Mouse (Mus musculus): Measurements from ENCODE around the gene Xirp1. TPM values are rescaled to one million over a fixed set of nuclear protein-coding genes. Genes with fewer than 3 reads are reported as not detected.

Gene Xirp1
- total and polyA plus RNA-seq, 3 experiments, result not detected

GRCm38 (mm10) chr9:119976704-119977556 lies 46.5 kb downstream of the Xirp1 start (continued):
- TF ChIP-seq ELF1 (IDR thresholded peaks at IDR 0.05; ENCODE audit: low read depth, low read length) (no peak), JUND (IDR thresholded peaks at IDR 0.05; ENCODE audit: low read depth, low read length) (no peak), UBTF (IDR thresholded peaks at IDR 0.05; ENCODE audit: borderline replicate concordance, insufficient read depth, low read depth, low read length) (no peak)

GRCm38 (mm10) chr9:119975286-119975685 lies 48.1 kb downstream of the Xirp1 start:
- H3K9me3 ChIP-seq (replicated peaks; ENCODE audit: insufficient read depth, low read length), result no peaks in the 10 kb centered on the region
- peaks cover 2% of the 10 kb centered on the region; the same call in 1 of the 2 replicates for H3K79me2 ChIP-seq (ENCODE audit: control insufficient read depth, insufficient read depth, low read length, poor library complexity)
- TF ChIP-seq USF1 (IDR thresholded peaks at IDR 0.05; ENCODE audit: low read depth, low read length) (no peak), ZC3H11A (IDR thresholded peaks at IDR 0.05; ENCODE audit: low read depth, low read length) (no peak), NELFE (IDR thresholded peaks at IDR 0.05; ENCODE audit: low read depth, low read length) (no peak), POLR2A (IDR thresholded peaks at IDR 0.05; ENCODE audit: control insufficient read depth in 1 of 2, insufficient read depth in 1 of 2, low read depth in 1 of 2, low read length in 2 of 2, poor library complexity in 1 of 2) (no peak), MYC (IDR thresholded peaks at IDR 0.05; ENCODE audit: low read depth, low read length) (no peak), MYB (IDR thresholded peaks at IDR 0.05; ENCODE audit: low read depth, low read length) (no peak), MAFK (IDR thresholded peaks at IDR 0.05; ENCODE audit: borderline replicate concordance, low read depth, low read length) (no peak), JUND (IDR thresholded peaks at IDR 0.05; ENCODE audit: low read depth, low read length) (no peak), GATA1 (IDR thresholded peaks at IDR 0.05; ENCODE audit: low read depth, low read length) (no peak), USF2 (IDR thresholded peaks at IDR 0.05; ENCODE audit: borderline replicate concordance in 1 of 2, insufficient read depth in 1 of 2, low read depth in 1 of 2, low read length in 2 of 2) (no peak), ZNF384 (IDR thresholded peaks at IDR 0.05; ENCODE audit: low read depth, low read length) (no peak), RAD21 (IDR thresholded peaks at IDR 0.05; ENCODE audit: low read depth, low read length) (no peak), CHD2 (IDR thresholded peaks at IDR 0.05; ENCODE audit: low read length) (no peak), E2F4 (IDR thresholded peaks at IDR 0.05; ENCODE audit: borderline replicate concordance, low read depth, low read length) (no peak)
- no peaks in the 10 kb centered on the region for H3K27me3 ChIP-seq (ENCODE audit: control insufficient read depth in 1 of 2, insufficient read depth in 2 of 2, low read length in 2 of 2)
- no peak for DNase-seq (ENCODE audit: low read depth, low spot score)
- H3K36me3 ChIP-seq (ENCODE audit: control insufficient read depth in 1 of 2, insufficient read depth in 2 of 2, low read length in 2 of 2), result peaks cover 6 to 12% of the 10 kb centered on the region in 2 experiments
- H3K9ac ChIP-seq (ENCODE audit: control insufficient read depth, low read depth, low read length, poor library complexity, severe bottlenecking), result no peak overlapping the region
- no peak overlapping the region for H3K4me3 ChIP-seq (ENCODE audit: control insufficient read depth in 1 of 2, insufficient read depth in 1 of 2, low read depth in 2 of 2, low read length in 2 of 2)
- H3K4me1 ChIP-seq (ENCODE audit: control insufficient read depth in 1 of 2, insufficient read depth in 2 of 2, low read length in 2 of 2), result peaks cover 7 to 12% of the 10 kb centered on the region in 2 experiments
- H3K27ac ChIP-seq (ENCODE audit: control insufficient read depth, low read depth, low read length), result no peak overlapping the region

- Histone ChIP-seq H3K27me3 (ENCODE audit: control insufficient read depth in 1 of 2, insufficient read depth in 2 of 2, low read length in 2 of 2) (no peaks in the 10 kb centered on the region), H3K9me3 (replicated peaks; ENCODE audit: insufficient read depth, low read length) (no peaks in the 10 kb centered on the region), H3K79me2 (ENCODE audit: control insufficient read depth, insufficient read depth, low read length, poor library complexity) (no peaks in the 10 kb centered on the region), H3K9ac (ENCODE audit: control insufficient read depth, low read depth, low read length, poor library complexity, severe bottlenecking) (no peak overlapping the region), H3K36me3 (ENCODE audit: control insufficient read depth in 1 of 2, insufficient read depth in 2 of 2, low read length in 2 of 2) (peaks cover 6 to 12% of the 10 kb centered on the region in 2 experiments), H3K27ac (ENCODE audit: control insufficient read depth, low read depth, low read length) (no peak overlapping the region), H3K4me1 (ENCODE audit: control insufficient read depth in 1 of 2, insufficient read depth in 2 of 2, low read length in 2 of 2) (peaks cover 7 to 12% of the 10 kb centered on the region in 2 experiments), H3K4me3 (ENCODE audit: control insufficient read depth in 1 of 2, insufficient read depth in 1 of 2, low read depth in 2 of 2, low read length in 2 of 2) (no peak overlapping the region)
- peak; percentile 34 for DNase-seq (ENCODE audit: low read depth, low spot score)
- peak; percentile 17 to 41 (median 36); a peak in 3 of 6 replicates for TF ChIP-seq CTCF (IDR thresholded peaks at IDR 0.05 in 2 of 3, conservative IDR thresholded peaks at IDR 0.05 in 1 of 3; ENCODE audit: control insufficient read depth in 1 of 3, insufficient read depth in 1 of 3, low read depth in 2 of 3, low read length in 3 of 3, poor library complexity in 1 of 3, severe bottlenecking in 1 of 3)
- TF ChIP-seq ZNF384 (IDR thresholded peaks at IDR 0.05; ENCODE audit: low read depth, low read length), result no peak
Observed at GRCm38 (mm10) chr9:119974609-119975008, 48.8 kb downstream of the Xirp1 start.
